Mouse (Mus musculus): ENCODE data around the gene Ablim1. TPM values are rescaled to one million over a fixed set of nuclear protein-coding genes. Genes with fewer than 3 reads are reported as not detected.

The Ablim1 gene
- total RNA-seq, 2 experiments from 2014 or later: 6.3 to 9.2 TPM

DNA sequence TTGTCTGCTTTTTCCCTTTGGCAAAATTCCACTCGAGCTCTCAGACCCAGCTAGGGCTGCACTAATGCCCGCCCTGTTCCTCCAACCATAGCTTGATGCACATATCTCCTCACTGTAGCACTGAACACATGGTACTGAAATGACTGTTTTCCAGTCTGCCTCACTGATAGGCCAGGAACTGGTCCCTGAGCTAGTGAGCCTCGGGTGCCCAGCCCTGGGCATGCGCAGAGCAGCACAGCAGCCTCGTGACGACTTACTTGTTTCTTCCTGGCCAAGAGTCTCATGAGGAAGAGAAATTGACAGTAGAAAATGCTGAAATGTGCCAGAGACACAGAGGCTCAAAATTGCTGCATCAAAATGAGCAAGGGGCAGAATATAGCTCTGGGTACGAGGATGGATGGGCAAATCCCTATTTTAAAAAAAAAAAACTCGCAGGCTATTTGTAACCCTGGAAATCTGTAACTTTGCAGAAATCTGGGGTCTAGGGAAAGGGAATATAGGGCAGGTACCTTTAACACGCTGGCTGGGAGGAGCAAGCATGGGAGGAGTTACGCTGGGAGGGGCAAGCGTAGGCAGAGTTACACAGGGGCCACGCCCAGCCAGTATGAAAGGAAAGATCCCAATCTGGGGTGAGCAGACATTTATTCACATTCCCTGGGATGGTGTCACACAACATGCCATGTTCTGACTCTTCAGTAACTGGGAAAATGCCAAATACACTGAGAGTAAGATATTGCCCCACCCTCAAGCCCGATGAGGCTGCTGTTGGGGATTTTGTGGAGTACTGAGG, 41.7 kb downstream of the Ablim1 start:
- peak; percentile 89 for ATAC-seq (replicated peaks; ENCODE audit: low FRiP score, low TSS enrichment, poor library complexity, severe bottlenecking)

DNA sequence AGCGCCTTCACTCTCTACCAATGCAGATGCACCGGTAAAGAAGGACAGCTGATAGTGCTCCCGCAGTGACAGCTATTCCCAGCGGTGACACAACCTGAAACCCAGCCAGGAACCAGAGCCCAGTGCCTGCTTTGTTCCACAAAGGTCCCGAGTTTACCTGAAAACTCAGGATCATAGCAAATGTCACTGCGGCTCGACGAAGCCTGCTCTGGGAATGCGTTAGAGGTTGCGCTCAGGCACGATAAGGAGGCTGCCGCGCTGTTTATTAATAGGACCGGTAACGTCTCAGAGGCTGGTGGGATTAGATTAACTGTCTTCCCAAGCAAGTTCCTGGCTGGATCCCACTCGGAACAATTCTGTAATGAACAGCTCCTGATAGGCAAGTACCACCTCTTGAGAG, 43.0 kb downstream of the Ablim1 start:
- ATAC-seq (replicated peaks; ENCODE audit: low FRiP score, low TSS enrichment, poor library complexity, severe bottlenecking): no peak

DNA sequence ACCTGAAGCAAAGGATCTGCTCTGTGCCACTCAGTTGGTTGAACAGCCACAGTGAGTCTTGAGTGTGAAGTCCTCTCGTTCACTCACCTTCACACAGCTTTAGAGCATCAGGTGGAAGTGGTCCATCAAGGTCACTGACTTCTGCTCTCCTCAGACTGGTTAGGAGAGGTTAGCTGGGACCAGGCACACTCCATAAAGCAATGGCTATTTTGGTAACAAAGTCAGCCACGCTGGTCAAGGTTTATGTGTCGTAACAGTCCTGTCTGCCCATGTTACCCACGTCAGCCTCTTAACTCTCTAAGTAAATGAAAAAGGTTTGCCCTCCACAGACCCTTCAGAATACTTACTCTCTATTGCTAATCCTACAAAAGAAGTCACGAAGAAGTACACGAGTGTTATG, 44.0 kb downstream of the Ablim1 start:
- ATAC-seq (replicated peaks; ENCODE audit: low FRiP score, low TSS enrichment, poor library complexity, severe bottlenecking): no peak

DNA sequence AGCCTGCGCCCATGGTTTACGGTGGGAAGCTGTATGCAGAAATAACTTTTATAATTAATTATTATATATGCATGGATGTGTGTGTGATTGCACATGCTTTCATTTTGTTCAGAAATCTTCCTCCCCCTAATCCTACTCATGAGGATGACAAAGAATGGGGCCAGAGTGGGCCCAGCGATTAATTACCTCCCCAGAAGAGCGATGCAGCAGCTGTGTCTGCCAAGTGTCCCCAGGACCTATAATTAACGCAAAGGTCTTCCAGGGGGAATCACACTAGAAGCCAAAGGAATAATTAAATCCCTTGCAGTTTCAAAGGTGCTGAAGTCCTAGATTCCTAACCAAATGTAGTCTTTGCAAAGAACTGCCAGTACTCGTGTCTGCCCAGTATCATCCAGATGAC, 44.9 kb downstream of the Ablim1 start:
- no peak for ATAC-seq (replicated peaks; ENCODE audit: low FRiP score, low TSS enrichment, poor library complexity, severe bottlenecking)

DNA sequence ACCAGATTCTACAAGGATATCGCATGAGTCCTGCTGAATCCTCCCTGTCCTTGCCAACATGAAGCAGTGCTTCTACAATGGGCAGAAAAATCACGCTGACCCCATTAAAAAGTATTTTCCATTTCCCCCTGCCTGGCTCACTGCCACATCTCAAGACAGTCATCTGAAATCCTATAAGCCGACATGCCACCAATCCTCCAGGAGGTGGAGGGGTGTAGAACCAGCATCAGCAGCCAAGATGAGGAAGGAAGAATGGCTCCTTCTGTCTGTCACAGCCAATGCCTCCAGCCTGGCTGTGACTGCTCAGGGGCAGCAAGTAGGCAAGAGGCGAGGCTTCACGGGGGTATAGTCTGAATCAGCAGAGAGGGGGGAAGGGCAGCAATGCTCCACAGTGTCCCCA, 47.2 kb downstream of the Ablim1 start:
- ATAC-seq (replicated peaks; ENCODE audit: low FRiP score, low TSS enrichment, poor library complexity, severe bottlenecking): no peak

DNA sequence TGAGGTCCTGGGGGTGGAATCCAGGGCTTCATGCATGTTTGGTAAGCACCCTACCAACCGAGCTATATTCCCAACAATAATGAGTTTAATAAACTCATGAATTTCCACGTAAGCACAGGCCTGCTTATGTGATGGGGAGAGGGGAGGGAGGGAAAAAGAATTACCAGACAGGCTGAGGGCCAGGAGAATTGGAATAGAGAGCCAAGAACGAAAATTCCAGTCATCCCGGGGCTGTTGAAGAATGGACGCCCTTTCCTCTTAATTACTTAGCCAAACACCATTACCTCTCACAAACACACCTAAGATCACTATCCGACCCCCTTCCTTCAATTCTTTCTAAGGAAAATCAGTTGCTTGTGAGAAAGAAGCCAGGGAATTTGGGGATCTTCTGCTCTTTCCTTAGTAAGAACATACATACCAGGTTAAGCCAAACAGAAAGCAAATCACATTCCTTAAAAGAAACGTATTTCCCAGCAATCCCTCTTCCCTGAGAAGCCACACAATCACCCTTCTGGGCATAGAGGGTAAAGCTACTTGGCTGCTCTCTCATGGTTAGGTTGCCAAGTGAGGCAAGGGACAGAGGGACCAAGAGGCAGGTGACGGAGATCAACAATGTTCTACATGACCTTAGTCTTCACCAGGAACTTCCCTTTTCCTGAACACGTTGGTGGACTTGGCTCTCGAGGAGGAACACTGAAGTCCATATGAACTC, 48.2 kb downstream of the Ablim1 start:
- no peak for ATAC-seq (replicated peaks; ENCODE audit: low FRiP score, low TSS enrichment, poor library complexity, severe bottlenecking)

DNA sequence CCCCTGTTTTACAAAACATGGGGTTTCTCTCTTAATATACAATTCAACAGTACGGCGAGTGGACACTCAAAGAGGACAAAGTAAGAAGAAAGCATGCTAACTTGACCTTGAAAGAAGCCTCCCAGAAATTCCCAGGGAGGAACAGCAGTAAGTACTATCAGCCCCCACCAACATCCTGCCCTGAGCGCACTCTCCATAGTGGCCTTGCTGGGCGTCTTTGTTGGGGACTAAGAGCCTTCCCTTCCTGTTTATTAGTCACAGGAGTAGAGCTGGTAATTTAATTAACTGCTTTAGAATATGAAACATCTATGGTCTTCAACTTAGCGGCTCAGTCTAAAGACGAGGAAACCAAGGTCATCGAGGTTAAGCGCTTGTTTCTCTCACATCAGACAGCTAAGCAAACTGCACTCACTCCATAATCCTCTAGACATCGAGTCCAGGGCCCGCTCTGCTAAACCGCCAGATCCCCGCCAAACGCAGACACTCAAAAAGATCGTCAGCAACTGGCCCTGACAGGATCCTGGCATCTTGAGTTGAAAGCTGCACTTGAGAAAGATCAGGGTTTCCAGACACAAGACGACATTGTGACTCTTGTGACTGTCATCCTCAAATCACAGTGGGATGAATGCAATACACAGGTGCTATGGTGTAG, 50.3 kb downstream of the Ablim1 start:
- no peak for ATAC-seq (replicated peaks; ENCODE audit: low FRiP score, low TSS enrichment, poor library complexity, severe bottlenecking)

DNA sequence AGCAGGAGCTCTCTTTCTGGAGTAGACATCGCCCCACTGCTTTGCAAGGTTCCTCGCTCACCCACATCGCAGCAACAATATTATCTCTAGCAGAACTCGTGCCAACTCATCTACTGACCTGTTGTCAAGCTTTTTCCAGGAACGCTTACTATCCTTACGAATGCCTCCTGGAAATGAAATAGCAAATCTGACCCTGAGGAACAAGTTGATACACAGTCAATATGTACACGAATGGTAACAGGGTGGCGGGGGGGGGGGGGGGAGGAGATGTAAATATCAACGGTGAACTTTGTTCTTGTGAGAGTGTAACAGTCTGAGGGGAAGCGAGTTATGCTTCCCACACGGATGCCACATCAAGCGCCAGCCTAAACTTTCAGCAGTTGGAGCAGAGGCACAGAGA, 56.9 kb downstream of the Ablim1 start:
- no peak for ATAC-seq (replicated peaks; ENCODE audit: low FRiP score, low TSS enrichment, poor library complexity, severe bottlenecking)

DNA sequence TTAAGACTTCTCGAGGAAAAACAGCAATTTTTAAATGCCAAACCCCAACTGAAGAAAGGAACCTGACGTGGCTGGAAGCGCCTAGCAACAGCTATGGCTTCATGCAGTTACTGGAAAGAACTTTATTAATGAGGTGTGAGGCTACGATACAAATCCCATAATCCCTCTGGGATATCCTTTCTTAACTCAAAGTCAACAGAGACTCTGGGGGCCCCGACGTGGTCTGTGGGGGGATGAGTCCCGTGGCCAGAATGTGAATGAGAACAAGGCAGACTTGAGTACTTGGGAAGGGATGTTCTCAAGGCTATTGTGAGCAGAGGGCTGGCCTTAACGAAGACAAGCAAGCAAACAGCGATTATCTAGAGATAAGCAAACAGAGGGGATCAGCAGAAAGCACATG, 58.1 kb downstream of the Ablim1 start:
- ATAC-seq (replicated peaks; ENCODE audit: low FRiP score, low TSS enrichment, poor library complexity, severe bottlenecking): no peak

DNA sequence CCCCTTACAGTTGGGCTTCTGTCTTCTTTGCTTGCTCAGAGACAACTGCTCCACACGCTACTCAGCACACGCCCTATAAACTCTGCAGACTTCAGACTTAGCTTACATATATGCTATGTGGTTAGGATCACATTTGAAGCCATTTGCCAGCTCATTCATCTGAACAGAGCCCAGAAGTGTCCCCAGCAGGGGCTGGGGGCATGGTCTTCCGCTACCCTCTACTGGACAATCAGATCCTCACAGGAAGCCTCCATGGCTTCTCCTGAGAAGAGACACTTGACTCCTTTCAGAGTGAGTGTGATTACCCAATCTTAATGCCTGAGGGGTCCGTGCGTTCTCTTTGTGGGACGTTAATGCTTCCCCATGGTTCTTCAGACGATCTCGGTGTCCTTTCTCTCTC, 59.6 kb downstream of the Ablim1 start:
- no peak for ATAC-seq (replicated peaks; ENCODE audit: low FRiP score, low TSS enrichment, poor library complexity, severe bottlenecking)

DNA sequence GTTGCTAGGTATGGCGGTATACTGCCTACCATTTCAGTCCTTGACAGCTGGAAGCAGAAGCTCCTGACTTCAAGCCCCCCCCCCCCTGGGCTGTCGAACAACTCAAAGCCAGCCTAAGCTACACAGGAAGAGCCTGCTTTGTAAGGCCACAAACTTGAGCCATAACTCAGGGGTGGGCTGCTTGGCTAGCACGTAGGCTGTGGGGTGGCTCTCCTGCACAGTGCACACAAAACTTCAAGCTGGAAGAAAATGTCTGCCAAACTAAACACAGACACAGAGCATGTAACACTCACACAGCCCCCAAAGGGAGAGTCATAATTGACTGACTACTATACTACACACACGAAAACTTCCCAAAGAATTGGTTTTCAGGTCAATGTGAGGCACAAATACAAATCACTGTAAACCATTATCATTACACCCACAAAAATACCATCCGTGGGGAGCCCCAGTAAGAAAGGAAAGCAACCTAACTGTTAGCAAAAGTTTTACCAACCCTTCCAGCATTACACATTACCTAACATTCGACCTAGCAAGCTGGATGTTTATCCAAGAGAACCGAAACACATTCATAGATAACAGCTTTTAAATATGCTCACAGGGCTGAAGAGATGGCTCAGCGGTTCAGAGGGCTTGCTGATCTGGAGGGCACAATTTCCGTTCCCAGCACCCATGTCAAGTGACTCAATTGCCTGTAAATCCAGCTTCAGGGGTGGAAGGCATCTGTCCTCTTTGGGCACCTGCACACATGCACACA, 61.8 kb downstream of the Ablim1 start:
- no peak for ATAC-seq (replicated peaks; ENCODE audit: low FRiP score, low TSS enrichment, poor library complexity, severe bottlenecking)

DNA sequence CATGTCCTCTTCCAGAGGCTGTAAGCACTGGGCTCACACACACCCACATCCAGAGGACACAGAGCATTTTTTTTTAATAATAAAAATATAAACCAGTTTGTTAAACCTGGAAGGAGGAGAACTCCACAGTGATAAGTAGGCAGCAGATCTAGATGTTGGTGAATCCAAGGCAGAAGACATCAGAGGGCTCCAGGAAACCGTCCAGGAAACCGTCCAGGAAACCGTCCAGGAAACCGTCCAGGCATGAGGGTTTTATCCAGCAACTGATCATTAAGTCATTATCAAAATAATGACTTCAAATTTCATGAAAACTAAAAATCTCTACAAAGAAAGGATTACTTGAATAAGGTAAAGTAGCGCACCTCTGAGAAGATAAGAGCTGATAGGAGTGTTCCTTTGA, 65.9 kb downstream of the Ablim1 start:
- ATAC-seq (replicated peaks; ENCODE audit: low FRiP score, low TSS enrichment, poor library complexity, severe bottlenecking): no peak

DNA sequence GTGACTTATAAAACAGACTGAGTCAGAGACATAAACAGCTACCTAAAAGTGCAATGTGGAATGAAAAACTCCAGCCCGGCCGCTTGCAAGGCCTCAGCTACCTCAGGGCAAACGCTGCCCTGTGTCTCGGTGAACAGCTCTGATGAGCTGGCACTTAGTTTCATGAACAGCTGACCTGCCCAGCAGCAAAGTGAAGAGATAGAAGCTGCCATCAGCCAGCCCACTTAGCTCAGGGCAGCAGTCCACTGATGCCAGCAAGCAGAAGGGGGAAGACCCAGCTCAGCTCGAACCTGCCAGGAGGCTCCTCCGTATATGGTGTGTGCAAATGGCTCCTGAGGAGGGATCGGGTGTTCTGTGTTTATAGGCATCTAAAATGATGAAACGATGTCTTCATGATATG, 67.5 kb downstream of the Ablim1 start:
- no peak for ATAC-seq (replicated peaks; ENCODE audit: low FRiP score, low TSS enrichment, poor library complexity, severe bottlenecking)

DNA sequence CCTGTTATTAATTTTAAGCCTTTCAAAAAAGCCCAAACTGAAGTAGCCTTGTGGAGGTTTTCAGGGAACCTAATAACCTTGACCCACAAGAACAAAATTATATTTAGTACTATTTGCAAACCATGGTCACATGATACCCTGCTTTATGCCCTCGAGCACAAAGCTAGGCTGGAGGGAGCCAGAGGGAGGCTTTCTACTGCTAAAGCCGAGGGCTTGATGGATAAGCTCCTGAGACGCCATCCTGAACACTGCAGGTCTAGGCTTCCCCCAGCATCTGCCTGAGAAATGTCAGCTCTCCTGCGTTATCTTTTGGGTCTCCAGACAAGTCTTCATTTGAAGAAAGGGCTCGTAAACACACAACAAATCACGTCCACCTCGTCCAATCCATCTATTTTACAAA, 70.4 kb downstream of the Ablim1 start:
- no peak for ATAC-seq (replicated peaks; ENCODE audit: low FRiP score, low TSS enrichment, poor library complexity, severe bottlenecking)

DNA sequence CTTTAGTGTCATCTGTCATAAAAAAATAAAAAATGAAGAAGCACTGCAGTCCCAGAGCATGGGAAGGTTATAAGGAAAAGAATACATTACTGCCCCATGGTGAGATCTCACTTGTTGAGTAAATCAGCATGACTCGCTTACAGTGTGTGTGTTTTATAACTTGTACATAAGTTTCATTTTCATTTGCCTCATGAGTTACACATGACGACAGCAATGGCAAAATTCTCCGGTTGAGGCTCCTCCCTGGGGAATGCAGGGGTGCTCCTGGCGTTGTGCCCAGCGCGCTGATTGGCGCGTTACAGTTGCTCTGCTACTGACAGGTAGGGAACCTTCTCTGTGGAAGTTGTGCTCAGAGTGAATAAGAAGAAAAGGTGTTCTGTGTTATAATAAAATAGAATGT, 71.1 kb downstream of the Ablim1 start:
- ATAC-seq (replicated peaks; ENCODE audit: low FRiP score, low TSS enrichment, poor library complexity, severe bottlenecking): peak; percentile 46

DNA sequence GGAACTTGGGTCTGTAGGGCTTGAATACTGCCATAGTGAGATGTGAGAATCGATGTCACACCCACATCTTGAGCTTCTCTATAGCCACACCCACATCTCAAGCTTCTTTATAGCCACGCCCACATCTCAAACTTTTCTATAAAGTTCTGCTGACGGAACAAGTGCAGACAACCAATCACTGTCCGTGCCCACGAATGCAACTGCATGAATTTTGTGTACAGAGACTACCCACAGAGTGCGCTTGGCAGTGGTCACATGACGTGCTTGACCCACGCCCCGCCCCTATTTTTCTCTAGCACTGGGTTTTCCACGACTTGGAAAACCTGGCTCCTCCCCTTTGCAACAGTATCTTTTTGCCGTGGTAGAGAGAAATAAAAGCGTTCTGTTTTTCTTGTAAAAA, 71.5 kb downstream of the Ablim1 start:
- peak; percentile 92 for ATAC-seq (replicated peaks; ENCODE audit: low FRiP score, low TSS enrichment, poor library complexity, severe bottlenecking)

DNA sequence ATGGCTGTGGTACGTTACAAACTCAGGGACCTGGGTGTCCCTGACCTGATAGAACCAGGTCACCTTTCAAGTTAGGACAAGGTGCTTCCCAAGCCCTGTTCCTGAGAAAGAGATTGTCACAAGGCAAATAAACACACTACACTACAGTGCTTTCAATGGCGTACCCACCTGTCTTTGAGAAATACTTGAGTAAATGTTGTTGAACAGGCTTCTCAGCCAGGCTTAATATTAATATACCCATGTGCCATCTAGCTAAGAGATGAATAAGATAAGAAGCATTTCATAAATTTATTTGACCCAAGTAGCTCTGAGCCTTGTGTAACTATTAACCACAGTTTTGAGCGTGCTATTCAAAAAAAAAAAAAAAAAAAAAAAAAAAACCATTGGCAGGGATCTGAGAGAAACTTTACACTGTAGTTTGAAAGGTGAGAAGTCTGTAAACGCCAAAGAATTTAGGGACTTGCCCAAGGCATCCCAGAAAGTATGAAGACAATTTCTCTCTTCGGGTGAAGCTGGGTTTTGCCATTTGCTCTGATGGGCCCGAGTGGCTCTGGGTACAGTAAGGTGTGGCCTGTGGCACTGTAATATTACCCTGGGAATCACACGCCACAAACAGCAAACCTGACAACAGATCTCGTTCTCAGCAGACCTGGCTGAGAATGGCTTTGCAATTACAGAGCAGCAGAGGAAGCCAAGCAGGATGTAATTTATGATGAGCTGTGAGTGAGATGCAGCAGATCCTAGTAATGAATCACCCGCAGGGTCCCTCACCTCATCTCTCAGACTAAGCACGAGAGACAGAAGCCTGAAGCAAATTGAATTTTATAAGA, 73.1 kb downstream of the Ablim1 start:
- ATAC-seq (replicated peaks; ENCODE audit: low FRiP score, low TSS enrichment, poor library complexity, severe bottlenecking): no peak

DNA sequence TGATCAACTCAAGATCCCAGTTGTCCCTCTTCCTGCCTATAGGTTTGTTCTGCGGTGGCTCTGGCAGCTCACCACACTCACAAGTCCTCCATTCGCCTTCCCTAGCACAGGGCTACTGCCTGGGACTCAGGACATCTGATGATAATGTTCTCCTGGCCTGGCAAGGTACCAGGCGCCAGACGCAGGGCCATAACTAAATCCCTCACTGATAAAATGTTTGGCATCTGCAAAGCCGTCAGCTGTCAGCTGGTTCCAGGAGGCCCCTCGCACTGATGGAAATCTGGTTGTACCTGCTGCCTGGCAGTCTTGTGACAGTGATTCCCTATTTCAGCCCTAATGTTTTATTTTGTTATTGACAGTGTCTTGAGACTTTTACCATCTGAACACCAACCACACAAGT, 74.5 kb downstream of the Ablim1 start:
- no peak for ATAC-seq (replicated peaks; ENCODE audit: low FRiP score, low TSS enrichment, poor library complexity, severe bottlenecking)

DNA sequence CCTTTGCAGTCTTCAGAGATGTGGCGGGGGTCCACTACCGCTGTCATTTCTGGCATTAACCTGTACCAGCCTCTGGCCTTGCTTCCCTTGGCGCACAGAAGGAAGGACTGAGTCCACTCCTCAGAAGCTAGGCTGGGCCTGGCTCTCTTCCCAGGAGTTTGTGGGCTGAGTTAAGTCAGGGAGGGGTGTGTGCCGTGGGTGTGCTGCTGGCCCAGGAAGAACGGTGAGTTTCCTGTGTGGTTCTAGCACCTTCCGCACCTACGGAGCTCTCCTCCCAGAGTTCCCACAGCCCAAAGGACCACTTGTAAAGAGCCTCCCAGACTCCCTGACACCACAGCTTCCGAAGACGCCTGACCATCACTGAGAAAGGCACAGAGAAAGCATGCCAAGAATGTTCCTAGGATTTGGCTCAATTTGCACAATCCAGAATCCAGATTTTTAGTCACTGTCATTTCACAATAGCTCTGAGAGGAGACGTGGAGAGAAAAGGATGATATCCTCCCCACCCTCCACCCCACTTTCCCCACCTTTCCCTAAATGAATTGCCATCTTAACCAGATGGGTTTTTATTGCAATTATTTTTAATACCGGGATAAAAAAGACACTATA, 75.4 kb downstream of the Ablim1 start:
- ATAC-seq (replicated peaks; ENCODE audit: low FRiP score, low TSS enrichment, poor library complexity, severe bottlenecking): no peak
